8 mouse cellular contexts compared by ENCODE assay signal in the genomic region with DNA sequence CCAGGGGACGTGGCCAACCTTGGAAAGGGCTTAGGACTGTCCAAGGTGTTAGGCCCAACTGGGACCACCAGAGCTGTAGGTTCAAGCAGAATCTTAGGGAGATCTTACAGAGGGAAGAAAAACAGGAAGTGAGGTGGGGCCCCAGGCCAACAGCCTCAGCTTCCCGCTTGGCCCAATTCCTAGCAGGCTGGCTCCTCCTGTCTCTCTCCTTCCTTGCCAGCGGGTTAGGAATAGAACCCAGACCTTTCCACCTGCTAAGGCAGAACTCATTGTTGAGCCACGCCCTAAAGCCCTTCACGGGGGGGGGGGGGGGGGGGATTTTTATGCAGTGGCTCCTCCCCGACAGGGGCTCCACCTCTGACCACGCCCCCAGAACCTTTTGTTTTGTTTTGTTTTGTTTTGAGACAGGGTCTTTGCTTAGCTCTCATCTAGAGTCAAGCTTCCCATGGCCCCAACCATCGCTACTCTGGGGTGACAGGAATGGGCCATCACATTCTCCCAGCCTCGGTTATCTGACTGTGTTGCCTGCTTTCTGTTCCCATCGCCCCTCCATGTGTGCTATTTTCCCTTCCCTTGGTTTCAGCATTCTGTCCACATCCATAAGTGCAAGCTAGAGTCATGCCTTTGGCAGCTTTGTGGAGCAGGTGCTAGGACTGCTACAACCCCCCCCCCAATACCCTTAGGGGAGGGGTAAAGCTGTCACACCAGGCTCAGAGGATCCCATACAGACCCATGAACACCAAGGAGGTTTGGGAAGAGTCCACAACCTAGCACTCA. TPM values are rescaled to one million over a fixed set of nuclear protein-coding genes. Genes with fewer than 3 reads are reported as not detected.
DNase-seq lines count a peak whose midpoint lies in the region; ATAC-seq and TF ChIP-seq lines count a peak whose summit lies in the region.

No protein-coding gene starts in this region.

- H3K36me3 ChIP-seq in kidney, embryonic 14.5 days (ENCODE audit: control insufficient read depth, insufficient read depth, low read length) = peaks cover 3% of the 10 kb centered on the region; the same call in 1 of the 2 replicates
- H3K36me3 ChIP-seq in liver, embryonic 11.5 days (ENCODE audit: control insufficient read depth, insufficient read depth, low read length) = 0 out of 2 replicates have a peak, but pooled peaks cover 2% of the 10 kb centered on the region

- TF ChIP-seq CTCF in bone marrow, adult 2 months (IDR thresholded peaks at IDR 0.05; ENCODE audit: control insufficient read depth, insufficient read depth, low read length) = no peak
- TF ChIP-seq CTCF in olfactory bulb, adult 2 months (IDR thresholded peaks at IDR 0.05; ENCODE audit: insufficient read depth, low read depth, low read length) = no peak

- DNase-seq in kidney, adult 18-20 months = no peak
- DNase-seq in heart, postnatal 14 days = peak; percentile 59 to 66
- no peak for DNase-seq in liver, embryonic 11.5 days (ENCODE audit: low spot score)
- DNase-seq in urinary bladder, postnatal 10 days (ENCODE audit: low spot score) = no peak
- DNase-seq in embryo, embryonic 9.5 days (ENCODE audit: extremely low spot score) = no peak

- 62% methylated on average over 7 of the region's 10 CpGs for WGBS in kidney, embryonic 14.5 days
- 13% methylated on average over 9 of the region's 10 CpGs for WGBS in bone marrow, adult 2 months
- 40% methylated on average over 8 of the region's 10 CpGs for WGBS in liver, embryonic 11.5 days
- WGBS in olfactory bulb, adult 2 months = 44% methylated on average over 10 of the region's 10 CpGs

- no peak for ATAC-seq in kidney, embryonic 14.5 days (ENCODE audit: low FRiP score, low TSS enrichment)
- no peak for ATAC-seq in liver, embryonic 11.5 days (replicated peaks; ENCODE audit: low FRiP score)

- H3K9ac ChIP-seq in kidney, embryonic 14.5 days (ENCODE audit: low read depth, low read length) = peak overlapping the region; percentile 78; the same call in 1 of the 2 replicates
- peak overlapping the region; percentile 97 for H3K9ac ChIP-seq in liver, embryonic 11.5 days (ENCODE audit: low read depth, low read length)

- peaks cover 51% of the 10 kb centered on the region for H3K4me1 ChIP-seq in kidney, embryonic 14.5 days (ENCODE audit: control insufficient read depth, insufficient read depth, low read length)
- H3K4me1 ChIP-seq in bone marrow, adult 2 months (ENCODE audit: control insufficient read depth, insufficient read depth, low read length) = peaks cover 18% of the 10 kb centered on the region
- peaks cover 46% of the 10 kb centered on the region for H3K4me1 ChIP-seq in liver, embryonic 11.5 days (replicated peaks; ENCODE audit: control insufficient read depth, insufficient read depth, low read length)
- H3K4me1 ChIP-seq in olfactory bulb, adult 2 months (ENCODE audit: control insufficient read depth, insufficient read depth, low read length) = peaks cover 40% of the 10 kb centered on the region

- H3K9me3 ChIP-seq in kidney, embryonic 14.5 days (ENCODE audit: control insufficient read depth, low read length) = no peaks in the 10 kb centered on the region
- H3K9me3 ChIP-seq in liver, embryonic 11.5 days (ENCODE audit: control insufficient read depth, low read length) = no peaks in the 10 kb centered on the region

- H3K27me3 ChIP-seq in kidney, embryonic 14.5 days (ENCODE audit: control insufficient read depth, insufficient read depth, low read length) = no peaks in the 10 kb centered on the region
- H3K27me3 ChIP-seq in liver, embryonic 11.5 days (replicated peaks; ENCODE audit: control insufficient read depth, insufficient read depth, low read length) = no peaks in the 10 kb centered on the region

- intact Hi-C loops in heart, postnatal 14 days (cut with DNase I) = no loop called here

- H3K4me3 ChIP-seq in kidney, embryonic 14.5 days (ENCODE audit: low read length) = no peak overlapping the region
- peak overlapping the region; percentile 14 for H3K4me3 ChIP-seq in bone marrow, adult 2 months (replicated peaks; ENCODE audit: control insufficient read depth, low read depth, low read length)
- H3K4me3 ChIP-seq in liver, embryonic 11.5 days (ENCODE audit: low read depth, low read length) = peak overlapping the region; percentile 94
- H3K4me3 ChIP-seq in olfactory bulb, adult 2 months (ENCODE audit: insufficient read depth, low read depth, low read length) = no peak overlapping the region

- peak overlapping the region; percentile 99 for H3K27ac ChIP-seq in kidney, embryonic 14.5 days (ENCODE audit: low read depth, low read length)
- peak overlapping the region; percentile 94 for H3K27ac ChIP-seq in bone marrow, adult 2 months (ENCODE audit: control insufficient read depth, insufficient read depth, low read depth, low read length, poor library complexity)
- peak overlapping the region; percentile 99 for H3K27ac ChIP-seq in liver, embryonic 11.5 days (ENCODE audit: low read depth, low read length)
- H3K27ac ChIP-seq in olfactory bulb, adult 2 months (ENCODE audit: insufficient read depth, low read depth, low read length) = peak overlapping the region; percentile 98

- TF ChIP-seq POLR2A in bone marrow, adult 2 months (IDR thresholded peaks at IDR 0.05; ENCODE audit: borderline replicate concordance, control insufficient read depth, low read depth, low read length) = no peak
- no peak for TF ChIP-seq POLR2A in olfactory bulb, adult 2 months (IDR thresholded peaks at IDR 0.05; ENCODE audit: insufficient read depth, low read depth, low read length)

- 0 out of 2 replicates have a peak overlapping the region, but pooled peaks have one; percentile 0 for H3K4me2 ChIP-seq in kidney, embryonic 14.5 days (replicated peaks; ENCODE audit: low read depth, low read length)
- H3K4me2 ChIP-seq in liver, embryonic 11.5 days = peak overlapping the region; percentile 96

RNA-seq across cellular contexts. Expression of a gene that starts 0.9 kb away (rescaled TPM):
- 68.1 and 99.2 TPM in 2 replicates for polyA plus RNA-seq in kidney, embryonic 14.5 days (2014; fragmentation: Nextera tagmentation; extraction: Ambion mirVana)
- 70.5 and 89.6 TPM in 2 replicates for polyA plus RNA-seq in bone marrow, adult 2 months (2011; ENCODE audit: insufficient read depth, insufficient read length, low replicate concordance, missing spikeins)
- total RNA-seq in heart, postnatal 14 days (2021) = 100 to 1,000 TPM; 166 to 169 TPM
- polyA plus RNA-seq in liver, embryonic 11.5 days (2014; fragmentation: Nextera tagmentation; extraction: Ambion mirVana) = 124 and 128 TPM in 2 replicates
- polyA plus RNA-seq in olfactory bulb, adult 2 months (2012; ENCODE audit: insufficient read depth, insufficient read length, low replicate concordance, missing spikeins) = not detected in 2 replicates

RNA-seq across cellular contexts. Expression of a gene that starts 21.9 kb away (rescaled TPM):
- 63.4 and 80.2 TPM in 2 replicates for polyA plus RNA-seq in kidney, embryonic 14.5 days (2014; fragmentation: Nextera tagmentation; extraction: Ambion mirVana)
- polyA plus RNA-seq in bone marrow, adult 2 months (2011; ENCODE audit: insufficient read depth, insufficient read length, low replicate concordance, missing spikeins) = 7.0 and 22.1 TPM in 2 replicates
- 10 to 100 TPM; 40.6 to 41.9 TPM for total RNA-seq in heart, postnatal 14 days (2021)
- polyA plus RNA-seq in liver, embryonic 11.5 days (2014; fragmentation: Nextera tagmentation; extraction: Ambion mirVana) = 38.0 and 38.4 TPM in 2 replicates
- polyA plus RNA-seq in olfactory bulb, adult 2 months (2012; ENCODE audit: insufficient read depth, insufficient read length, low replicate concordance, missing spikeins) = not detected in 2 replicates

RNA-seq across cellular contexts. Expression of a gene that starts 23.0 kb away (rescaled TPM):
- polyA plus RNA-seq in kidney, embryonic 14.5 days (2014; fragmentation: Nextera tagmentation; extraction: Ambion mirVana) = 23.3 and 34.4 TPM in 2 replicates
- 16.3 and 45.8 TPM in 2 replicates for polyA plus RNA-seq in bone marrow, adult 2 months (2011; ENCODE audit: insufficient read depth, insufficient read length, low replicate concordance, missing spikeins)
- 10 to 100 TPM in 1 of 2 experiments, 1 to 10 TPM in 1; 7.0 to 11.4 TPM for total RNA-seq in heart, postnatal 14 days (2021)
- 56.7 and 57.3 TPM in 2 replicates for polyA plus RNA-seq in liver, embryonic 11.5 days (2014; fragmentation: Nextera tagmentation; extraction: Ambion mirVana)
- not detected in 2 replicates for polyA plus RNA-seq in olfactory bulb, adult 2 months (2012; ENCODE audit: insufficient read depth, insufficient read length, low replicate concordance, missing spikeins)

RNA-seq across cellular contexts. Expression of a gene that starts 23.2 kb away (rescaled TPM):
- polyA plus RNA-seq in kidney, embryonic 14.5 days (2014; fragmentation: Nextera tagmentation; extraction: Ambion mirVana) = 8.5 and 14.6 TPM in 2 replicates
- polyA plus RNA-seq in bone marrow, adult 2 months (2011; ENCODE audit: insufficient read depth, insufficient read length, low replicate concordance, missing spikeins) = 22.9 and 33.3 TPM in 2 replicates
- 1 to 10 TPM; 4.5 to 4.9 TPM for total RNA-seq in heart, postnatal 14 days (2021)
- 5.7 and 6.8 TPM in 2 replicates for polyA plus RNA-seq in liver, embryonic 11.5 days (2014; fragmentation: Nextera tagmentation; extraction: Ambion mirVana)
- not detected in 2 replicates for polyA plus RNA-seq in olfactory bulb, adult 2 months (2012; ENCODE audit: insufficient read depth, insufficient read length, low replicate concordance, missing spikeins)

RNA-seq across cellular contexts. Expression of a gene that starts 56.2 kb away (rescaled TPM):
- 127 and 134 TPM in 2 replicates for polyA plus RNA-seq in kidney, embryonic 14.5 days (2014; fragmentation: Nextera tagmentation; extraction: Ambion mirVana)
- 49.9 and 75.2 TPM in 2 replicates for polyA plus RNA-seq in bone marrow, adult 2 months (2011; ENCODE audit: insufficient read depth, insufficient read length, low replicate concordance, missing spikeins)
- total RNA-seq in heart, postnatal 14 days (2021) = 100 to 1,000 TPM; 123 to 131 TPM
- 92.3 and 96.1 TPM in 2 replicates for polyA plus RNA-seq in liver, embryonic 11.5 days (2014; fragmentation: Nextera tagmentation; extraction: Ambion mirVana)
- 431 TPM in 1 of 2 replicates, not detected in the other for polyA plus RNA-seq in olfactory bulb, adult 2 months (2012; ENCODE audit: insufficient read depth, insufficient read length, low replicate concordance, missing spikeins)

Comparison
In these comparisons a context has a peak if more than half of its experiments do, and no peak if none do; other contexts are left out.
1. H3K4me3 ChIP-seq: peak in bone marrow, adult 2 months (single experiment) and liver, embryonic 11.5 days (single experiment); none in kidney, embryonic 14.5 days (single experiment) and olfactory bulb, adult 2 months (single experiment).
2. DNase-seq: peak in heart, postnatal 14 days (2 of 2); none in kidney, adult 18-20 months (single experiment), liver, embryonic 11.5 days (single experiment), urinary bladder, postnatal 10 days (single experiment) and embryo, embryonic 9.5 days (single experiment).
3. Peak in every context shown above with its lines, with median percentiles within 50 percentile points of each other: H3K27ac ChIP-seq.